ENCODE assay signal across 8 mouse cellular contexts in the genomic region with DNA sequence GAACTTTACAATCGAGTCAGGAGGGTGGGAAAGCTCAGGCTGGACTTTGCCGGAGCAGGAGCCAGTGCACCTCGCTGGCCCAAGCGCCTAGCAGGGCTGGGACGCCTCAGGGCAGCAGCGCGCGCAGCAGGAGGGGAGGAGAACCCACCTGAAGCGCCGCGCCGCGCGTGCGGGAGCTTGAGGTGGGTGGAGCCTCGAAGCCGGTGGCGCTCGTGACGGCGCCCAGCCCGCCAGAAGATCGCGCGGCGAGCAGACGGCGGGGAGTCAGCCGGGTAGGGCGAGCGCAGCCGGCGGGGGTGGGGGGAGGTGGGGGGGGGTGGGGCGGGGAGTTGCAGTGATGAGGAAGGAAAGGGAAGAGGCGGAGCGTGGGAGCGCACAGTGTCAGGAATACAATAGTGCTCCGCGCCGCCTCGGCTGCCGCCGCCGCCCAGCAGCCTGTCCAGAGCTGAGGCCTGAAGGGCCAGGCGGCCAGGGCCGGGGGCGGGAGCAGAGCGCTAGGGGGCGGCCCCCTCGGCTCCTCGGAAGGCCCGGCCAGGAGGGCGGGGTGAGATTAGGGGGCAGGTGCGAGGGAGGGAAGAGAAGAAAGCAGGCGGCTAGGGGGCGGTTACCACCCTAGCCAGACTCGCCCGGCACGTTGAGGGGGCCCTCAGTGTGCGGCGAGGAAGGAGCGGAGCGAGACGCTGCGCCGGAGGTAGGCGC. TPM values are rescaled to one million over a fixed set of nuclear protein-coding genes. Genes with fewer than 3 reads are reported as not detected.
DNase-seq lines count a peak whose midpoint lies in the region.

A gene (plus strand): TSS at position 549 of the 699 bp plus-strand sequence.

- peaks cover 9% of the 10 kb centered on the region; the same call in 1 of the 2 replicates for H3K9me3 ChIP-seq in hindbrain, embryonic 10.5 days

- peaks cover 8% of the 10 kb centered on the region; the same call in 1 of the 2 replicates for H3K36me3 ChIP-seq in hindbrain, embryonic 10.5 days

- no peaks in the 10 kb centered on the region for H3K4me1 ChIP-seq in hindbrain, embryonic 10.5 days (replicated peaks)

- peak; percentile 94 for DNase-seq in Muller cell, postnatal 12 days (ENCODE audit: inconsistent ontology term)
- DNase-seq in cerebellum, adult 8-10 months = peak; percentile 56
- DNase-seq in forelimb bud, embryonic 11.5 days (ENCODE audit: low read depth, low spot score) = peak; percentile 74
- DNase-seq in hindbrain, embryonic 10.5 days (ENCODE audit: low spot score) = peak; percentile 83
- peak; percentile 52 to 63 for DNase-seq in layer of hippocampus, postnatal 14 days (ENCODE audit: low spot score in 2 of 2)
- DNase-seq in lung, postnatal 10 days = peak; percentile 88
- peak; percentile 85 for DNase-seq in ovary, postnatal 36 days (ENCODE audit: low spot score)
- peak; percentile 86 for DNase-seq in thymus, postnatal 14 days

- H3K27ac ChIP-seq in hindbrain, embryonic 10.5 days = peak within 1 kb of the TSS; percentile 91

- H3K4me3 ChIP-seq in hindbrain, embryonic 10.5 days = peak within 1 kb of the TSS; percentile 72

- WGBS in hindbrain, embryonic 10.5 days = 22% methylated on average over 62 of the region's 67 CpGs

- H3K27me3 ChIP-seq in hindbrain, embryonic 10.5 days (ENCODE audit: insufficient read depth, poor library complexity, severe bottlenecking) = no peaks in the 10 kb centered on the region

RNA-seq across cellular contexts. Expression of the gene that starts here (rescaled TPM):
- 7.8 and 10.1 TPM in 2 replicates for polyA plus RNA-seq in hindbrain, embryonic 10.5 days (2016; fragmentation: Nextera tagmentation; extraction: Ambion mirVana)
- 1 to 10 TPM; 5.8 to 6.7 TPM for total RNA-seq in layer of hippocampus, postnatal 14 days (2021)

Comparison
In these comparisons a context has a peak if more than half of its experiments do, and no peak if none do; other contexts are left out.
1. Peak in every context shown above with its lines: DNase-seq, H3K4me3 ChIP-seq and H3K27ac ChIP-seq.